Mouse (Mus musculus) cerebellum, postnatal 4 days (tissue): ENCODE measurements around the gene Ankrd6.
"Not testable (repeated sequence)": the region's sequence is repeated elsewhere in the genome, so short reads cannot be mapped to it uniquely, and the experiment has no call there.

Source experiments
- DNase-seq, 2 experiments: peaks; one replicate each; pipeline ENCODE4 v3.0.0; 2022; ENCODE audit warnings: low spot score in 2 of 2, mixed read lengths in 1 of 2

Gene Ankrd6

GRCm38 (mm10) chr4:32950356-32951034, at the start of gene Ankrd6:
Gene Ankrd6, minus strand, starts transcription at chr4:32950841.
- peak; percentile 62 to 83 for DNase-seq

GRCm38 (mm10) chr4:32998996-32999395, 48.4 kb upstream of the Ankrd6 start:
- DNase-seq = no peak

GRCm38 (mm10) chr4:32997571-32997970, 46.9 kb upstream of the Ankrd6 start:
- DNase-seq = no peak

GRCm38 (mm10) chr4:32996083-32996482, 45.4 kb upstream of the Ankrd6 start:
- no peak for DNase-seq

GRCm38 (mm10) chr4:32994168-32994567, 43.5 kb upstream of the Ankrd6 start:
- no peak for DNase-seq

- no peak for DNase-seq
Observed at GRCm38 (mm10) chr4:32989346-32989745, 38.7 kb upstream of the Ankrd6 start.

GRCm38 (mm10) chr4:32987006-32987405, 36.4 kb upstream of the Ankrd6 start:
- no peak for DNase-seq

- no peak for DNase-seq
Observed at GRCm38 (mm10) chr4:32985684-32986083, 35.0 kb upstream of the Ankrd6 start.

- DNase-seq = no peak
Observed at GRCm38 (mm10) chr4:32984801-32985675, 34.4 kb upstream of the Ankrd6 start.

- no peak for DNase-seq
Observed at GRCm38 (mm10) chr4:32984242-32984641, 33.6 kb upstream of the Ankrd6 start.

GRCm38 (mm10) chr4:32983176-32984155, 32.8 kb upstream of the Ankrd6 start:
- peak; percentile 26 to 57 for DNase-seq

- no peak for DNase-seq
Observed at GRCm38 (mm10) chr4:32982716-32983175, 32.1 kb upstream of the Ankrd6 start, which contains the start of gene Rragd. Gene Rragd, plus strand, starts transcription at chr4:32983037.

- no peak for DNase-seq
Observed at GRCm38 (mm10) chr4:32982041-32982715, 31.5 kb upstream of the Ankrd6 start.

- DNase-seq = no peak
Observed at GRCm38 (mm10) chr4:32981617-32982016, 31.0 kb upstream of the Ankrd6 start.

GRCm38 (mm10) chr4:32980061-32980460, 29.4 kb upstream of the Ankrd6 start:
- no peak for DNase-seq

GRCm38 (mm10) chr4:32977331-32977730, 26.7 kb upstream of the Ankrd6 start:
- no peak for DNase-seq

- not testable (repeated sequence) for DNase-seq
Observed at GRCm38 (mm10) chr4:32964619-32965018, 14.0 kb upstream of the Ankrd6 start.

GRCm38 (mm10) chr4:32961394-32961793, 10.8 kb upstream of the Ankrd6 start:
- DNase-seq = no peak

GRCm38 (mm10) chr4:32956423-32956822, 5.8 kb upstream of the Ankrd6 start:
- DNase-seq = no peak

GRCm38 (mm10) chr4:32952681-32953080, 2.0 kb upstream of the Ankrd6 start:
- no peak for DNase-seq
